Mouse (Mus musculus): Measurements from ENCODE around the gene Syt1. TPM values are rescaled to one million over a fixed set of nuclear protein-coding genes. Genes with fewer than 3 reads are reported as not detected.

The Syt1 gene
- total RNA-seq, 1 experiment = 0.58 TPM

DNA sequence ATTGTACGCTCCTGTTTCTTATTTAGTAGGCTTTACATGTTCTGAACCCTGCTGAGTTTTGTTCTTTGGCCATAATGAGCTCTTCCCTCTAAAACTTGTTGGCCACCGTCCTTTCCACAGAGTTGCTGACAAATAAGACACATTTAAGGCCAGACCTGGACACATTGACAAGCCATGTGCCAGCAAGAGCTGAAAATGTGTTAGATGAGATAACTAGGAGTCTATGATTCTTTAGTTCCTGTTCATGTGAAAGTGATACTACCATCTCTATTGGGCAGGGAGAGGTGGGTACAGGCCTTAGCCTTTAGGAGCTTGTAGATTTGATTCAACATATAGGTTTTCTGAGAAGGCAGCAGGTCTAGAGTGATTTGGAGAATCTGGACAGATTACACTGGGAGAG lies 548.9 kb downstream of the Syt1 start:
- Histone ChIP-seq H3K9ac (ENCODE audit: insufficient read depth, low read depth, low read length, poor library complexity, severe bottlenecking) (no peak overlapping the region), H3K36me3 (ENCODE audit: control insufficient read depth, insufficient read depth, low read length, poor library complexity, severe bottlenecking) (no peaks in the 10 kb centered on the region), H3K4me1 (ENCODE audit: control insufficient read depth in 2 of 2, insufficient read depth in 2 of 2, low read length in 2 of 2, poor library complexity in 1 of 2) (no peaks in the 10 kb centered on the region), H3K27ac (ENCODE audit: insufficient read depth, low read depth, low read length, poor library complexity, severe bottlenecking) (no peak overlapping the region), H3K4me3 (ENCODE audit: insufficient read depth in 1 of 2, low read depth in 1 of 2, low read length in 2 of 2, poor library complexity in 1 of 2, severe bottlenecking in 1 of 2) (no peak overlapping the region), H3K9me3 (ENCODE audit: control insufficient read depth, insufficient read depth, low read depth, low read length) (no peaks in the 10 kb centered on the region)
- no peak for DNase-seq (ENCODE audit: low read depth, low spot score)
- TF ChIP-seq MAFK (IDR thresholded peaks at IDR 0.05; ENCODE audit: insufficient read depth, low read depth, low read length) (no peak), ZNF384 (IDR thresholded peaks at IDR 0.05; ENCODE audit: low read depth, low read length) (no peak), ZC3H11A (IDR thresholded peaks at IDR 0.05; ENCODE audit: borderline replicate concordance, low read depth, low read length) (no peak), HCFC1 (IDR thresholded peaks at IDR 0.05; ENCODE audit: borderline replicate concordance, insufficient read depth, low read length) (no peak), CHD2 (IDR thresholded peaks at IDR 0.05; ENCODE audit: low read depth, low read length) (no peak)
- in situ Hi-C loops (cut with MboI; ENCODE audit: low sequenced_read_pairs in 2 of 2, unreplicated experiment in 2 of 2) = no loop called here

DNA sequence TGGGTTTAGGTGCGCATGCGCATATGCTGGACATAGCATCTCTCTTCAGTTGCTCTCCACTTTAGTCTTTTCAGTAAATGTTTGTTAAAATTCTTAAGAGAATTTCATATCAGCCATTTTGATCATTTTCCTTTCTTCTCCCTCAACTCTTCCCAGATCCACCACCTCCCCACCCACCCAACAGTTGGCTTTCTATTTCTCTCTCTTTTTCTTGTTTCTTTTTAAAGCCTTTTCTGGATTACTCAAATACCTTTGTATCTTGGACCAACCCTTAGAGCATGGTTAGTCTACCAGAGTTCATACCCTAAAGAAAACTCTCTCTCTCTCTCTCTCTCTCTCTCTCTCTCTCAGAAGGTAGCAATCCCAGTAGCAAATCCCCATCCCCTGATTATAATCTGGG lies 553.7 kb downstream of the Syt1 start:
- in situ Hi-C loops (cut with MboI; ENCODE audit: low sequenced_read_pairs in 2 of 2, unreplicated experiment in 2 of 2) = no loop called here
- Histone ChIP-seq H3K36me3 (ENCODE audit: control insufficient read depth, insufficient read depth, low read length, poor library complexity, severe bottlenecking) (no peaks in the 10 kb centered on the region), H3K9ac (ENCODE audit: insufficient read depth, low read depth, low read length, poor library complexity, severe bottlenecking) (no peak overlapping the region), H3K4me1 (ENCODE audit: control insufficient read depth in 2 of 2, insufficient read depth in 2 of 2, low read length in 2 of 2, poor library complexity in 1 of 2) (peaks cover 0 to 2% of the 10 kb centered on the region in 2 experiments; a peak in 1 of 4 replicates), H3K4me3 (ENCODE audit: insufficient read depth in 1 of 2, low read depth in 1 of 2, low read length in 2 of 2, poor library complexity in 1 of 2, severe bottlenecking in 1 of 2) (no peak overlapping the region), H3K27ac (ENCODE audit: insufficient read depth, low read depth, low read length, poor library complexity, severe bottlenecking) (no peak overlapping the region), H3K9me3 (ENCODE audit: control insufficient read depth, insufficient read depth, low read depth, low read length) (no peaks in the 10 kb centered on the region)
- DNase-seq (ENCODE audit: low read depth, low spot score) = no peak
- no peak for TF ChIP-seq HCFC1 (IDR thresholded peaks at IDR 0.05; ENCODE audit: borderline replicate concordance, insufficient read depth, low read length)
- TF ChIP-seq ZNF384 (IDR thresholded peaks at IDR 0.05; ENCODE audit: low read depth, low read length) = no peak
- TF ChIP-seq MAFK (IDR thresholded peaks at IDR 0.05; ENCODE audit: insufficient read depth, low read depth, low read length) = no peak
- no peak for TF ChIP-seq CHD2 (IDR thresholded peaks at IDR 0.05; ENCODE audit: low read depth, low read length)
- TF ChIP-seq ZC3H11A (IDR thresholded peaks at IDR 0.05; ENCODE audit: borderline replicate concordance, low read depth, low read length) = no peak

DNA sequence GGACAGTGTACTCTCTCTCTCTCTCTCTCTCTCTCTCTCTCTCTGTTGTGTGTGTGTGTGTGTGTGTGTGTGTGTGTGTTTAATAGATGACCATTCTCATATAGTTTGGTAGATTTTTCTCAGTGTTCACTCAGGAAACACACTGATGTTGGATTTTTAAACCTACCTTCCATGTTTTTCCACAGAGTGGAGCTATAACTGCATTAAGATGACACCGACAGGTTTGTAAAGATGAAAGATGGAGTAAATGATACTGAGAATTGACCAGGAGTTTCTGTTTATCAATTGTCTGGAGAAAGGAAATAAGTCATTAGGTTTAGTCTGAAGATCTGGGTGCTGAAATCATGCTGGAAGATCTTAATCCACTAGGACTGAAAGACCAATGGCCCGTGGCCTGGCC lies 554.9 kb downstream of the Syt1 start:
- no peak for TF ChIP-seq CHD2 (IDR thresholded peaks at IDR 0.05; ENCODE audit: low read depth, low read length)
- Histone ChIP-seq H3K9me3 (ENCODE audit: control insufficient read depth, insufficient read depth, low read depth, low read length) (no peaks in the 10 kb centered on the region), H3K36me3 (ENCODE audit: control insufficient read depth, insufficient read depth, low read length, poor library complexity, severe bottlenecking) (no peaks in the 10 kb centered on the region), H3K9ac (ENCODE audit: insufficient read depth, low read depth, low read length, poor library complexity, severe bottlenecking) (no peak overlapping the region), H3K27ac (ENCODE audit: insufficient read depth, low read depth, low read length, poor library complexity, severe bottlenecking) (no peak overlapping the region), H3K4me3 (ENCODE audit: insufficient read depth in 1 of 2, low read depth in 1 of 2, low read length in 2 of 2, poor library complexity in 1 of 2, severe bottlenecking in 1 of 2) (no peak overlapping the region), H3K4me1 (ENCODE audit: control insufficient read depth in 2 of 2, insufficient read depth in 2 of 2, low read length in 2 of 2, poor library complexity in 1 of 2) (peaks cover 1 to 2% of the 10 kb centered on the region in 2 experiments; a peak in 1 of 4 replicates)
- no peak for DNase-seq (ENCODE audit: low read depth, low spot score)
- in situ Hi-C loops (cut with MboI; ENCODE audit: low sequenced_read_pairs in 2 of 2, unreplicated experiment in 2 of 2) = no loop called here

DNA sequence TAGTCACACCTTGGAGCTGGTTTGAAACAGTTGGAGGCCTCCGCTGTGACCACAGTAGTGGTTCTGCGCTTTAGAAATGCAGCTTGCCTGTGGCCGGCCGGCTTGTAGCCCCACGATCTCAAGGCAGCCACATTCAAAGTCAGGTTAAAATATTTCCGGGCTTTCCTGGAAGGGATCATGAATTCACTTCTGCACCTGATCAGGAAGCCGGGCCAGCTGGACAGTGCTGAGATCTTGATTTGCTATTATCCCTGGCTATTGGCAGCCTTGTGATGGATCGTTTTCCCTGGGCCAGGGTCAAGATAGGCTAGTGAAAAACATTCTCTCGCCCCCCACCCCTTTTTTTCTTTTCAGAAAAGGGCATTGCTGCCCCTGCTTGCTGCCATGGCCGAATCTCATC lies 555.6 kb downstream of the Syt1 start:
- TF ChIP-seq ZC3H11A (IDR thresholded peaks at IDR 0.05; ENCODE audit: borderline replicate concordance, low read depth, low read length) (no peak), HCFC1 (IDR thresholded peaks at IDR 0.05; ENCODE audit: borderline replicate concordance, insufficient read depth, low read length) (no peak), CHD2 (IDR thresholded peaks at IDR 0.05; ENCODE audit: low read depth, low read length) (no peak), MAFK (IDR thresholded peaks at IDR 0.05; ENCODE audit: insufficient read depth, low read depth, low read length) (no peak), ZNF384 (IDR thresholded peaks at IDR 0.05; ENCODE audit: low read depth, low read length) (no peak)
- peaks cover 1 to 2% of the 10 kb centered on the region in 2 experiments; a peak in 1 of 4 replicates for H3K4me1 ChIP-seq (ENCODE audit: control insufficient read depth in 2 of 2, insufficient read depth in 2 of 2, low read length in 2 of 2, poor library complexity in 1 of 2)
- no peaks in the 10 kb centered on the region for H3K36me3 ChIP-seq (ENCODE audit: control insufficient read depth, insufficient read depth, low read length, poor library complexity, severe bottlenecking)
- no peak overlapping the region for H3K27ac ChIP-seq (ENCODE audit: insufficient read depth, low read depth, low read length, poor library complexity, severe bottlenecking)
- no peak for DNase-seq (ENCODE audit: low read depth, low spot score)
- no peak overlapping the region for H3K4me3 ChIP-seq (ENCODE audit: insufficient read depth in 1 of 2, low read depth in 1 of 2, low read length in 2 of 2, poor library complexity in 1 of 2, severe bottlenecking in 1 of 2)
- H3K9me3 ChIP-seq (ENCODE audit: control insufficient read depth, insufficient read depth, low read depth, low read length) = no peaks in the 10 kb centered on the region
- no peak overlapping the region for H3K9ac ChIP-seq (ENCODE audit: insufficient read depth, low read depth, low read length, poor library complexity, severe bottlenecking)
- in situ Hi-C loops (cut with MboI; ENCODE audit: low sequenced_read_pairs in 2 of 2, unreplicated experiment in 2 of 2) = no loop called here

DNA sequence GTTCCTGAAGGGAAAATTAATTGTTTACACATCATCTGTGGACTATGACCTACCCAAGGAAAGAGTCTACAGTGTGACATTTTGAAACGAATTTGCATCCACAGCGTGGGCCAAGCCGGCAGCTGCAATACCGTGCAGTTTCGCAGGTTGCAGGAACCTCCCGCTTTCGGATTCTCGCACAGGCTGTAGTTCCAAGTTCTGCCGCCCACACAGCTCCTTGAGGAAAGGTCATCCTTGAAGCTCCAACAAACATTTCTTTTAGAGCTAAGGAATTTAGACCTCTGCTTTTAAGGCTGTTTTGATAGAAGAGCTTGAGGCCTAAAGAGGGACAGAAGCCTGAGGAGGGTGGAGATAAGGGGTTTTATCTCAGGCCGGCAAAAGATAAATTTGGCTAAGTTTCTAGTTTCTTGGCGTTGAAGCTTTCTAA lies 556.1 kb downstream of the Syt1 start:
- no peak overlapping the region for H3K9ac ChIP-seq (ENCODE audit: insufficient read depth, low read depth, low read length, poor library complexity, severe bottlenecking)
- no peaks in the 10 kb centered on the region for H3K36me3 ChIP-seq (ENCODE audit: control insufficient read depth, insufficient read depth, low read length, poor library complexity, severe bottlenecking)
- peaks cover 1 to 2% of the 10 kb centered on the region in 2 experiments; a peak in 1 of 4 replicates for H3K4me1 ChIP-seq (ENCODE audit: control insufficient read depth in 2 of 2, insufficient read depth in 2 of 2, low read length in 2 of 2, poor library complexity in 1 of 2)
- DNase-seq (ENCODE audit: low read depth, low spot score) = no peak
- H3K4me3 ChIP-seq (ENCODE audit: insufficient read depth in 1 of 2, low read depth in 1 of 2, low read length in 2 of 2, poor library complexity in 1 of 2, severe bottlenecking in 1 of 2) = no peak overlapping the region
- no peak overlapping the region for H3K27ac ChIP-seq (ENCODE audit: insufficient read depth, low read depth, low read length, poor library complexity, severe bottlenecking)
- in situ Hi-C loops (cut with MboI; ENCODE audit: low sequenced_read_pairs in 2 of 2, unreplicated experiment in 2 of 2) = no loop called here
- H3K9me3 ChIP-seq (ENCODE audit: control insufficient read depth, insufficient read depth, low read depth, low read length) = no peaks in the 10 kb centered on the region
- no peak for TF ChIP-seq HCFC1 (IDR thresholded peaks at IDR 0.05; ENCODE audit: borderline replicate concordance, insufficient read depth, low read length)
- no peak for TF ChIP-seq ZC3H11A (IDR thresholded peaks at IDR 0.05; ENCODE audit: borderline replicate concordance, low read depth, low read length)
- TF ChIP-seq MAFK (IDR thresholded peaks at IDR 0.05; ENCODE audit: insufficient read depth, low read depth, low read length) = no peak
- no peak for TF ChIP-seq CHD2 (IDR thresholded peaks at IDR 0.05; ENCODE audit: low read depth, low read length)
- no peak for TF ChIP-seq ZNF384 (IDR thresholded peaks at IDR 0.05; ENCODE audit: low read depth, low read length)
